Mouse (Mus musculus) layer of hippocampus, adult 9-10 months (tissue): ENCODE data around the gene Nav1.

Source experiments
- DNase-seq: peaks from one replicate; pipeline ENCODE4 v3.0.0; 2022; ENCODE audit warnings: low spot score

Gene Nav1

DNA sequence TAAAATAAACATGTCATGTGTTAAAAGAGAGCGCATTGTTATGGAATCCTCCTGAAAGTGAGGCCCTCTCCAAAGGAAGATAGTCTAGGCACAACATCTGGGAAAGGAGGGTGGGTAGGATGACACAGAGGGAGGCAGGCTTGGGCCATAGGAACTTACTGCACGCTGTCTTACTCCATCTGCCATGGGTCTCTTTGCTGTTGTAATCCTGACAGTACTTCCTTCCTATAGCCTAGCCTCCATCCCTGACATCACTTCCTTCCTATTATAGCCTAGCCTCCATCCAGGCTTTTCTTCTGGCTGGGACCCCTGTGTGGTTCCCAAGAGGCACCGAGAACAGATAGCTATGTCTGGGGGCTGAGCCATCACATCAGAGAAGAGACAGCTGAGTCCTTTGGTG is 10.2 kb upstream of the Nav1 start:
- no peak for DNase-seq

DNA sequence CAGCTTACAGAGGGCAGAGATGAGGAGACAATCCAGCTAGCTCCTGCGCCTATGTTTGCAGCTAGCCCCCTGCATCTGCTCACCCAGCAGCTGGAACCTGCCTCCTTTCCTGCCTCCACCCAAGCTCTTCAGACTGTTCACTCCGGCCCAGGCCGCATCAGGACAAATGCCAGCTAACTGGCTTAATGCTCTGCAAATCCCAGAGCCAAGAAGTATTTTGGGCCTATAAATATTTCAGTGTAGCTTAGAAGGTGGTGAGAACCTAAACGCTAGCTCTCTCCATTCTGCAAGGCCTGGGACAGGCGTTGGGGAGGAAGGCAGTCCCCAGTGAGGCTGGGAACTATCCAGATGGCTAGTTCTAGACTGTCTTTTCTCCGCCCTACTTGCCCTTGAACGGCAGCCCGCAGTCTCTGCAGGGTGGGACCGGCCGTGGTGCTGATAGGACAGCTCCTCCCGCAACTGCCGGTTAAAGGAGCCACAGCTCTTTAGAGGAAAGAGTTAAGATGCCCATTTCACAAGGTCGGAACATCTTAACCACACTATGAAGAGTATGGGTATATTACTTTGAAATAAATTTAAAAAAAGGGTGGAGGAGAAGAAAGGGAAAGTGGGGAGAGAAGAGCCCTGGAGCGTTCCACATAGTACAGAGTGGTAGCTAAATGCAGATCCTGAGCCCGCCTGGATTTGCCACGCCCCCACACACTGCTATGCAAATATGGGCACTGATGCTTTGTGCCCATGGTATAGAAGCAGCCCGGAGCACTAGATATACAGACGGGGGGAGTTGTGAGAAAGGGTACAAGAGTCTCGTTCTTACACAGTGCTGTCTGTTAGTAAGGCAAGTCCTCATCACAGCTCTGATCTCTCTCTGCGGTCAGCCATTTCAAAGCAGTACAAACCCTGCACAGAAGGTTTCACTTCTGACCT is 8.9 kb upstream of the Nav1 start:
- DNase-seq = no peak

DNA sequence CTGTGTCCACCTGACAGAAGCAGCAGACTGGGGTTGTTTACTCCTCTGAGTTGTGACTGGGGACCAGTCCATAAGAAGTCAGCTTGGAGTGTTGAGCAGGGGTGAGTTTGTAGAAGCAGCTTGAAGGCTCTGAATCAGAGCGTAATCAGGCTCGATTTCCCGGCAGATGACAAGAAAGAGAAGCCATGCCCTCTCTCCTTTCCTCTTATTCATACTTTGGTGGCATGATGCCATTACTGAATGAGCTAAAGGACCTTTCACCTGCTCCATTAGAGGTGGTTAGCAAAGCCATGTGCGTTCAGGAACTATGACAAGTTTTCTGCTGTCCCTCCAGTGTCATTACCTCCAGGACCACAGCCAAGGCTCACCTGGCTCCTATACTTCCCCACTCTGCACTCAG is 2.5 kb upstream of the Nav1 start:
- DNase-seq = no peak

DNA sequence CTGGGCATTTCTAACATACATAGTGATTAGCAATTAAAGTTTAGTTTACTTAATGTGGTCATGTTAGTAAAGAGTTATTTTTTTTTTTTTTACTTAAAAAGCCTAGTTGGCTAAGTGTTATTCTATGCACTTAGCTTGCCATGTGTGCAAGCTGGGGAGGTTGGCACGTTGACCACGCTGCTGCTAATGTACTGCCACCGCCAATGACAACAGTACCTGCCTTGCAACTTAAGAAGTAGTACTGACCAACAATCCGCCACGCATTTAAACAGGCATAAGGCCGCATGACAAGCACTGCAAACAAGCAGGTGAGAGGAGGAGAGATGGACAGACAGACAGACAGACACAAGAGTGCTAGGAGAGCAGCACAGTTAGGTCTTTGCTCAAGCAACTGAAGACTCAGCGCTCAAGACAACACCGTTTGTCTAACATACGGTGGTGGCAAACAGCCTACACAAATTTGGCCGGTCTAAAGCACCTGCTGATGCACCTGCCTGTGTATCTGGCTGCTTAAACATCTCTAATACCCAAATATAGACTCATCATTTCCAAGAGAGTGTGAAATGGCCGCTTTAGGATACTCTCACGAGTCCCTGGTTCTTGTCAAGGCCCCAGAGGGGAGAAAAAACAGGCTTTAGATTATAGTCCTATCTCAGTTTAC is 610 bp downstream of the Nav1 start:
- DNase-seq = no peak

DNA sequence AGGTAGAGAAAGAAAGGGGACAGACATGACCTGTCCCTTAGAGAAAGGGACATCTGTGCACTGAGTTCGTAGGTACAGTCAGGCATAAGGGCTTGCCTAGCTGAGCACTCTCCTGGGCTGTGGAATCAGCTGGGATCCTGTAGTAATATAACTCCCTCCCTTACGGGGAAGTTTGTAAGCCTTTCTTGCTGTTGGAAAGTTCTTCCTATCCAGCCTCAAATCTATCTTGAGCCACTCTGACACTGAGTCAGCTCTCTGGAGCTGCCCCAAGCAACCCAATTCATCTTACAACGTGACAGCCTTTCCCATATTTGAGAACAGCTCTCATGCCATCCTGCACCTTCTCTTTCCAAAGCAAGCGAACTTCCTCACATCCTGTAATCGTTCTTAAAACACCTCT is 1.6 kb downstream of the Nav1 start:
- no peak for DNase-seq

DNA sequence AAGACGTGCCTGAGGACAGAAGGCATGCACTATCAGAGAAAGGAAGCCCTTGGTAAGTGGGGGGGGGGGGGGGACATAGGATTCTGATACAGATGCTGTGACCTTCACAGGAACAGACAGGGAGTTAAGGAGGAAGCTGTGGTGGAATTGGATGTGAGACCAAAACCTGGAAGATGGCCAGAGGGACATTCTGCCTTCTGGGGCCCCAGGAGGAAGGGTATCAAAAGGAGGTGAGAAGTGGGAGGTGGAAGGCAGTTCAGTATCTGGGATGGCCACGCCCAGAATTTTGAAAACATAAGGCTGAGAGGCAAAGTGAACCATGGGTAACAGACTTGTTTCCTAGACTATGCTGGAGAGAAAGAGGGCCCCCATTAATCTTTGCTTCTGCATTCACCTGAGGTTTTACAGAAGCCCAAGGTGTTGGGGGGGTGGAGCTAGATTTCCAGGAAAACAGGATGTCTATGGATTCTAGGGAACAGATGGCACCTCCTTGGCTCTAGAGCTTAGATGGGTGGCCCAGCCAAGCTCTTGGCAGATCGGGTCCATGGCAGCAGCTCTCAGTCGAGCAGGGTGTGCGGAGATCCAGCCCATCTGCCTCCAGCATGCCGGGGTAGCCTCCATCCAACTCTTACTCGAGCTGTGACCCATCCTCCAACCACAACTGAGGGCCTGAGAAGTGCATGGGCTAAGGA is 2.6 kb downstream of the Nav1 start:
- DNase-seq = no peak

DNA sequence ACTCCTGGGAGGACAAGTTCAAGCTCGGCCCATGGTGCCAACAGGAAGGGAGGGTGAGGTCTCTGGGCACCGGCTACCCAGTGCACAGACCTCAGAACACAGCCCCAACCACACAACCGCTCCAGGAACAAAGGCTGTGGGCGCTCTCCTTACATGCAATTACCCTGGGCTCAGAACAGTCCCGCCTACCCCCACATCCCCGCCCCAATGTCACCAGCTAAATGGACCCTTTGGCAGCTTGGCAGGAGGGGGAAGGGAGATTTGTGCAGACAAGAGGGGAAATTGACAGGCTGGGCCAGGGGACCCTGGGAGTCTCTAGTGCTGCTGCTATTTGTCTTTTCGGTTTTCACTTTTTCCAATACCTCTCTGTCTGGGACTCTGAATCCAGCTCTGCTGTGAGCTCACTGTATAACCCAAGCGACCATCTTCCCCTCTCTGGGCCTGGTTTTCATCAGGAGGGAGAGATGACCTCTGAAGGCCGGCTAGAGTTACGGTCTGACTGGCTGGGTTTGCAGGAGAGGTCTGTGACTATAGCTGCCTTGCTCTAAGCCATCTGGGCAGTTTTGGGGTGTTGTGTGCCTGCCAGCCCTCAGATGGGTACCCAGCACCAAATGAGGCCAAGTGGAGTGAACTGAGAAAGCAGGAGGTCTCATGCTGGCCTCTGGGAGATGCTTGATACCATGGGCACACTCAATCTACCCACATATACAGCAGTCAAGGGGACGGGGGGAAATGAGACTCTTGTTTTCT is 3.8 kb downstream of the Nav1 start:
- DNase-seq = no peak

DNA sequence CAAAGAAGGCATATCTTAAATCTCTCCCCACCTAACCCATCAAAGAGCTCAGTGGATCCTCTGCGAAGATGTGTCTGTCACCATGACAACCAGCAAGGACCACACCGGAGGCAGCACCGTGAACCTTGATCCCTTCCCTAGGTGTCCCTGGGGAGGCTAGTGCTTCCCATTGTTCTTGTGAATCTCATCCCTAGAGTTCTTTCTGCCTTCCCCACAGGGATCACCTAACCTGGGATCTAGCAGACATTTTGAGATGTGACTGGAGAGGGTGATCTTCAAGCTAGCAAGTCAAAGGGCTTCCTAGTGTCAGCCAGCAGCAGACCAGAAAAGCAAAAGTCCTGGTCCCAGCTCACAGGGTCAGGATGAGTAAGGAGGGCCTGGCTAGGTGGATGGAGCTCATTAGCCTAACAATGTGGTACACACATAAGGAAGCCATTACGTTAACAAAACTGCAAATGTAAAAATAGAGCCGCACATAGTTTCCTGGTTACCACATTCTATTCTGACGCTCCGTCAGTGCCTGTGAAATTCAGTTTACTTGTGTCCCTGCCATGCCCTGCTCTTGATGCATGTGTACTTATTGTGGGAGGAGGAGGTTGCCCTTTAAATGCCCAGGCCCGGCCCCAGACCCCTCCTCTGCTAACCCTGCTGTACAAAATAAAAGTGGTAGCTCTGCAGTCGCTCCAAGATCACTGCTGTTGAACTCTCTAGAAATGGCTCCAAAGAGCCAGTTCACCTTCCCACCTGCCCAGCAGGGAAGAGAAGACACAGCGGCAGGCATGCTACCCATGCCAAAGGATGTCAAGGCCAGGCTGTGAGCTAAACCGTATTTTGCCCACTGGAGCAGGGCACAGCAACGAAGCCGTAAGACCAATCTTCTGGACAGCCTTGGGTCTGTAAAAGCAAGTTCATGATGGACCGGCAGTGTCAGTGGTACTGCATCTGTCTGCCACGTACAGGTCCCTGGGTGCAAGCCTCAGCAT is 6.8 kb downstream of the Nav1 start:
- DNase-seq = no peak

DNA sequence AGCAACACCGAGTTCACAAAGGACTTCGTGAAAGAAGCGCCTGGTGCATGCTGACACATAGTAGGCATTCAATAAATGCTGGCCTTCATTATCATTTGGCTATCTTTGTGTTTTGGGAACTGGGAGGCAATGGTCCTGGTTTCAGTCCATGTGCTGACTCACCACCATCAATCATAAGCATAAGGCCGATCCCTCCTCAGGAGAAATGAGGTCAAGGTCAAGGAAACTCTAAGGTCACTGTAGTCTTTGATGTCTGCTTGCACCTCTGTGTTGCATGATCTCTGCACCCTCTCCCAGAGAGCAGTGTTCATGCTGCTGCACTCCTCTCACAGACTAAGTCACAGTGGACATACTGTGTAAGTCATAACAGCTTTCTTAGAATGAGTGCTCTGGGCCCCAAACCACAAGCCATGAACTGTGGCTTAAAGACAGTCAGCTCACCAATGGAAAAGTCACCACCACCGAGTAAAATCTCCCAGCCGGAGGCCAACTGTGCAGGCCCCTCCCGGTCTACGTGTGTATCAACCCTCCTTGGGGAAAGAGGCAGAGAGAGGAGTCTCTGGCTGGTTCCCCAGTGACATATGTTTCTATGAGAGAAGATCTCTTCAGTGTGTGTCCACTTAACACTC is 8.7 kb downstream of the Nav1 start:
- no peak for DNase-seq

DNA sequence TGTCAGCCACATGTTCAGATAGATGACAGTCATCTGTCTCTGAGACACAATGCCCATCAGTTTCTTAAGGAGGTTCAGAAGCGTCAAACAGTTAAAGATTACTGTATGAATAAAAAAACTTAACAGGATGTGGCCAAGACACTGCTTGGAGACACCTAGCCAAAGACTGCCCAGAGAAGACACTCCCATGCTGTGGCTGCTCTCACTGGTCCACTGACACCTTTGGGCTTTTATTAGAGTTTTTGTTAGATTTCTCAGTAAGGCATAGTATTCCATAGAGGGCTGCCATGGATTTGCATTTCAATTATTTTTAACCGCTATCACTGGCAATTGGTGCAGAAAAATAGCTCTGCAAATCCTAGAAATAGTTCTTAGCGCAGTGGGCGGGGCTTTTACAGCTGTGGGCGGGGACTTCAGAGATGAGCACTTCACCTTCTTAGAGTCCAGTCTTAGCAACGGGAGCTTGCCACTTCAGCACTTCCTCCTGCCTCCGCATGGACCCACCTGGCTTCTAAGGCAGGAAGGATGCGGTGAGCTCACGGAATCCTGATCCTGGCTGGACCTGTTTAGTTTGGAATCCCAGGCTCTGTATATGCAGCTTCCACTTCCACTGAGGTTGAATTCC is 12.7 kb downstream of the Nav1 start:
- DNase-seq = no peak

DNA sequence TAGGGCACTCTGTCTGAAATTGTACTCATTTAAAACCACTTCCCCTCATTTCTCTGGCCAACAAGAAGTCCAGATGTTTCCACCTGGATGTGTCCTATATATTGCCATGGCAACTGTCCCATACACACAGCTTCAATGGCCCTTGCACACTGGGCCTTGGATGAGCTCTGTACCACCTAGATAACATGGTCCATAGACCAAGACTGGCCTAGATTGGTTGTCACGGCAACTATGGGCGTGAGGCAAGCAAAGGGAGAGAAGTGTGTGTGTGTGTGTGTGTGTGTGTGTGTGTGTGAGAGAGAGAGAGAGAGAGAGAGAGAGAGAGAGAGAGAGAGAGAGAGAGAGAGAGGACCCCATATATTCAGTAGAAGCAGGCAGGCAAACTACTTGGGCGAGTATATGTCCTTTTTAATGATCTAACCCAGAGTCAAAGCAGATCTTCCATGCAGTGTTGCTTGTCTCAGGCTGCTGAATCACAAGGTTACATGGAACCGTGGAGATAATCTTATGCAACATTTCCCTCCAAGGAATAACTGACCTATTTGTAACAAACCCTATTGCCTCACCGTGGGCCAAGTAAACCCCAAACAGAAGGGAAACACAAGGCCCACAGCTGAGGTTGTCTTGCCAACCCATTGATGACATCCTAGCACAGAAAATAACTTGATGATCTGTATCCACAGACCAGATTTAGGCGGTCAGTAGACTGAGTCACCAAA is 13.4 kb downstream of the Nav1 start:
- DNase-seq = no peak

DNA sequence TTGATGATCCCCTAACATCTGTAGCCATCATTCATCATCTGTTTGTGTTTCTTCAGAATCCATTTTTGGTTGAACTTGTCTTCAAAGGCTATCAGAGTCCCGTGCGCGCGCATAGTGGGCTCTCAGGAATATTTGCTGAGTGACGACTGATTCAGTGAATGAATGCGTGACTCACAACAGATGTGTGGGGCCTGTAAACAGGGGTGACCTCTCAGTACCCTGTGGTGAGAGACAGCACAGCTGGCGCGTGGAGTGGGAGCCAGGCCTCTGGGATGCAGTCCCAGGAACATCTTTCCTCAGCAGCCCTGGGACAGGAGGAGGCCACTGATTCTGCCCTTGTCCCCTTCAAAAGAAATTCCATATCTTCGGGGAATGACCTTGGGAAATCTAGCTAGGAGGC is 16.3 kb downstream of the Nav1 start:
- DNase-seq = no peak

DNA sequence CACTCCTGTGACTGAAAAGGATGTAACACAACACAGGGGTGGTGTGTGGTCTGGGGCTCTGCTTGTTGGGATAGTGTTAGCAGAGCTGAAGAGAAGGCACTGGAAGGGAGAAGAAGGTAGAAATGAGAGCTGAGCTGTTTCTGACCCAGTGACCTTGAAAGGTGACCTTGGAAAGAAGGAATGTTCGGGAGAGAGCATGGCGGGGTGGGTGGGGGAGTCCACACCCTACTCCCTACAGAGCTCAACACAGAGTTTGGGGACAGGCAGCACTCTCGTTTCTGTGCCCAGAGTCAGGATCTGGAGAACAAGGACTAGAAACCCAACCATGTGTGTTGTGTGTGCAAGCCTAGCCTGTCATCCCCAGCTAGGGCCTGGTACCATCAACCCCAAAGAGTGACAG is 18.1 kb downstream of the Nav1 start:
- no peak for DNase-seq

DNA sequence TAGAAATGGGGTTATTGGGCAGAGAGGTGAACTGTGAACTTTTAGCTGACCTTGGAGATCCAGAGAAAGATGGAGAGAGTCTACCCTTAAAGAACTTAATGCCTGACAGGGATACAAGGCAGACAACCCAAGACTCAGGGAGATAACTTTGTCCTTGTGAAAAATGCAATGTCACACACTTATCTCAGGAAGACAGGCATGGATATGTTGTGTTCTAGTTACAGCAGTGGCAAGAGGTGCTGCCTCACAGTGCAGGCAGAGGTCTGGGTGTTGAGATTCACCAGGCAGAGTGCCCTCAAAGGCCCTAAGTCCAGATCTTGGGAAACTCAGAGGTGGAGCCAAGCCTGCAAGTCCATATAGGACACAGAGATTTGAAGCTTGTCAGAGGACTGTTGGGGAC is 20.2 kb downstream of the Nav1 start:
- no peak for DNase-seq

DNA sequence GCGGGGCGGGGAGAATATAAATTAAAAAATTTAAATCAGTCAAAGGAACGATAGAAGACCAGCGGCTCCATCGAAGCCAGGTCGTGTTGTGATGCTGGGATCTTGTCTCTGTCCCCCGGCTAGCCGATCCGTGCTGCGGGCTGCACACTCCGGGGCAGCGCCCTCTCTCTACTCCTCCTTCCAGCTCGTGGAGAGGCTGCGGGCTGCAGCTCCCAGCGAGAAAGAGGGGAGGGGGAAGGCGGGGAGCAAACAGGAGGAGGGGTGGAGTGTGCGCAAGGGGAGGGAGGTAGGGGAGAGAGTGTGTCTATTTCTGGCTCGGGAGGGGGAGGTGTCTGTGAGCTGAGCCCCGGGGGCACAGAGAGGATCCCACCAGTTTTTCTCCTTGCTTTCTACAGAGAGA is 21.5 kb downstream of the Nav1 start:
- DNase-seq = no peak

DNA sequence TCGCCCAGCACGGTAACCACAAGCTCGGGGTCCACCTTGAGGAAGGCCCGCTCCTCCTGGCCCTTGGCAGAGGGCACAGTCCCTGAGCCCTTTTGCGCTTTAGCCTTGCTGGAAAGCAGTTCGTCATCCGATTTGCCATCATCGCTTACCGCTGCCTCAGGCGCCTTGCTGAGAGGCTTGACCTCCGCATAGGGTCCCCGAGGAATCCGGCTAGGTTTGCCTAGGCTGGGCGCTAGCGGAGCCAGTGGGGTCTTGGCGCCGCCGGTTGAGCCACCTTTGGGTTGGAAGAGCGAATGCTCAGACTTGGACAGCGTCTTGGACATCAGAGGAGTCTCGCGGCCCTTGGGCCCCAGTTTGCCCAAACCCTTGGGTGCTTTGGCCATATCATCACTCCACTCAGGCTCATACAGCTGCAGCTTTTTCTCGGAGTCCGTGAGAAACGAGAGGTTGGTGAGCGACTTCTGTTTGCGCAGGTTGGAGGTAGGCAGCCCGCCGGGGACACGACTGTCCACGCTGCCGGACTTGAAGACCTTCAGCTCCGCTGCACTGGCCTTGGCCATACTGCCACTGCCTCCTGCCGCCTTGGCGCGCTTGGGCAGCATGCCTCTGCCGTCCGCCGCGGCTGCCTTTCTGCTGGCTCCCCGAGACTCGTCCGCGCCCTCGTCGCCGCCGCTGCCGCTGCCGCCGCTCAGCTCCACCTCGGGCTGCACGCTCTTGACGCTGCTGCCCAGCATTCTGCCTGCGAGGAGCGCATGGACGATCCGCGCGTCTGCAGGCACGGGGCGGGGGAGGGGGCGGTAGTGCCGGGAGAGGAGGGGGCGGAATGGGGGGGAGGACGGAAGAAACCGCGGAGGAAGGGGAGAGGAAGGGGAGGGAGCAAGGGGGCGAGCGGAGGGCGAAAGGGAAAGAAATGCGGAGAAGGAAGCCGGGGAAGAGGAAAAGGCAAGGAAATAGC is 22.2 kb downstream of the Nav1 start:
- no peak for DNase-seq

DNA sequence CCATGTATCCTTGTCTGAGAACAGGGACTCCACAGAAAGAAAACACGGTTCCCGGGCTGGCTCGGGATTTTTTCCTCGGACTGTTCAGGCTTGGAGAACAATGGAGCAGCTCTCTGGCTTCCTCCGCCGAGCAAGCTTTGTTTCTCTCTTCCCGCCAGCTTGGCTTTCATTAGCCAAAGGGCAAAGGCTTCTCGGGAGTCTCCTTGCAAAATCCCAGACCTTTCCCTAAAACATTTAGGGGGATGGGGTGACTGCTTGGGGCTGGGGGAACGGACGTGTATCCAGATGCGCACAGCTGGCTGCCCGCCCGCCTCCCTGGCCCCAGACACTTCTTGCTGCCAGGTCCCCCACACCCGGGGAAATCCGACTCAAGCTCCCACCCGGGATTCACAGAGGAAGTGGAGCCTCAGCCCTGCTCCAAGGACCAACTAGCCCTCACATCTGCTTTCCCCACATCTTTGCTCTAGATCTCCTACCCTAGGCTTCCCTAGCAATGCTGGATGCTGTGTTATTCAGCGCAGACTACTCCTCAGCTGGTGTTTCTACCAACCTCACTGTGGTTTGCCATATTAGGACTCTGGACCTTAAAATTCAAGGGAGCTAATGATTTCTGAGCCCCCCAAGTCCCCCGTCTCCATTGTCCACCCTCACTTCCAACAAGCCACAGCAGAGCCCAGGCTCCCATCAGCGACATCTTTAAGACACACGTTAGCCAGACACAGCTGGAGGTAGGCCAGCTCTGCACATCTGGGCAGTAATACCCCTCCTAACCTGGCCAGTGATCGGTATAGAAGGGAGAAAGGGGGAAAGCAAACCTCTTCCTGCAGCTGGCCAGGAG is 23.2 kb downstream of the Nav1 start:
- no peak for DNase-seq
